Mouse (Mus musculus) bone marrow macrophage, adult 2 months (primary cell): ENCODE data around the gene Amotl1.

Experiments
- CTCF ChIP-seq: IDR thresholded peaks from 2 replicates; pipeline ENCODE4 v1.5.1; 2012; ENCODE audit warnings: low read depth, mild to moderate bottlenecking, low read length, moderate library complexity
- POLR2A ChIP-seq: IDR thresholded peaks from 2 replicates; pipeline ENCODE4 v1.6.1; 2012; ENCODE audit warnings: mild to moderate bottlenecking, low read depth, low read length, borderline replicate concordance

GRCm38 (mm10) chr9:14612588-14612987 lies 32.3 kb downstream of the Amotl1 start:
- TF ChIP-seq CTCF (no peak), POLR2A (no peak)
